Mouse (Mus musculus) megakaryocyte-erythroid progenitor cell, adult 5-6 weeks (primary cell): ENCODE results near the gene Rrm1. TPM values are rescaled to one million over a fixed set of nuclear protein-coding genes. Genes with fewer than 3 reads are reported as not detected.

Source experiments
- ATAC-seq: replicated peaks from 2 replicates; pipeline ENCODE4 v1.8.0; 2016; ENCODE audit warnings: mild to moderate bottlenecking, inconsistent platforms; ENCODE audit not compliant: severe bottlenecking, poor library complexity, low FRiP score, low TSS enrichment
- total RNA-seq, 2 experiments: library from RNA; stranded (forward) in 1 of 2; stranded (reverse) in 1 of 2; fragments of 200-1000, 215-1000 nt in 1 of 2; fragments of >200 nt in 1 of 2; fragmentation: Nextera tagmentation in 1 of 2; gene quantifications; 2 replicates each; pipeline ENCODE4 v1.2.3; 2014 to 2017

Gene Rrm1
- total RNA-seq, 2 experiments from 2014 or later: 301 to 1,022 TPM

GRCm38 (mm10) chr7:102472675-102473074 lies 31.2 kb downstream of the Rrm1 start:
- ATAC-seq: no peak

GRCm38 (mm10) chr7:102476601-102477000 lies 35.1 kb downstream of the Rrm1 start:
- no peak for ATAC-seq

- 0 out of 2 replicates have a peak, but pooled peaks have one; percentile 22 for ATAC-seq
Observed at GRCm38 (mm10) chr7:102477377-102477776, 35.9 kb downstream of the Rrm1 start.

- 0 out of 2 replicates have a peak, but pooled peaks have one; percentile 21 for ATAC-seq
Observed at GRCm38 (mm10) chr7:102478425-102478824, 36.9 kb downstream of the Rrm1 start.

GRCm38 (mm10) chr7:102478926-102479325 lies 37.4 kb downstream of the Rrm1 start:
- ATAC-seq: no peak

GRCm38 (mm10) chr7:102479368-102480078 lies 38.0 kb downstream of the Rrm1 start:
- no peak for ATAC-seq

GRCm38 (mm10) chr7:102480821-102481220 lies 39.3 kb downstream of the Rrm1 start:
- ATAC-seq: no peak

- ATAC-seq: no peak
Observed at GRCm38 (mm10) chr7:102481579-102481978, 40.1 kb downstream of the Rrm1 start, which contains the start of gene Olfr543. Gene Olfr543, minus strand, starts transcription at chr7:102481679.

GRCm38 (mm10) chr7:102483665-102484064 lies 42.2 kb downstream of the Rrm1 start:
- ATAC-seq: no peak

GRCm38 (mm10) chr7:102484766-102485165 lies 43.3 kb downstream of the Rrm1 start:
- ATAC-seq: peak; percentile 68

GRCm38 (mm10) chr7:102486105-102486504 lies 44.6 kb downstream of the Rrm1 start:
- ATAC-seq: peak; percentile 64

GRCm38 (mm10) chr7:102488161-102488560 lies 46.7 kb downstream of the Rrm1 start, which contains the start of gene Olfr544:
Gene Olfr544, minus strand, starts transcription at chr7:102488313.
- no peak for ATAC-seq

- ATAC-seq: peak; percentile 85
Observed at GRCm38 (mm10) chr7:102494416-102494815, 52.9 kb downstream of the Rrm1 start.

- ATAC-seq: no peak
Observed at GRCm38 (mm10) chr7:102499473-102499872, 58.0 kb downstream of the Rrm1 start, which contains the start of gene Olfr545. Gene Olfr545, minus strand, starts transcription at chr7:102499573.

GRCm38 (mm10) chr7:102501986-102502385 lies 60.5 kb downstream of the Rrm1 start:
- no peak for ATAC-seq

- ATAC-seq: peak; percentile 90
Observed at GRCm38 (mm10) chr7:102506848-102507247, 65.4 kb downstream of the Rrm1 start.

GRCm38 (mm10) chr7:102508066-102508465 lies 66.6 kb downstream of the Rrm1 start:
- ATAC-seq: no peak

GRCm38 (mm10) chr7:102508666-102509065 lies 67.2 kb downstream of the Rrm1 start:
- ATAC-seq: no peak

GRCm38 (mm10) chr7:102509726-102510125 lies 68.2 kb downstream of the Rrm1 start:
- ATAC-seq: no peak

GRCm38 (mm10) chr7:102511927-102512326 lies 70.4 kb downstream of the Rrm1 start:
- no peak for ATAC-seq

- peak; percentile 65 for ATAC-seq
Observed at GRCm38 (mm10) chr7:102512814-102513435, 71.4 kb downstream of the Rrm1 start.
